Mouse (Mus musculus) ES-E14 (cell line): ENCODE measurements around the gene Fam243.

Experiments used
- ZC3H11A ChIP-seq: IDR thresholded peaks from 2 replicates; pipeline ENCODE4 v1.6.1; 2012; ENCODE audit warnings: low read depth, mild to moderate bottlenecking, inconsistent platforms, low read length, borderline replicate concordance
- ZNF384 ChIP-seq: IDR thresholded peaks from 2 replicates; pipeline ENCODE4 v1.6.1; 2012; ENCODE audit warnings: low read depth, low read length, inconsistent platforms

- TF ChIP-seq ZC3H11A (no peak), ZNF384 (no peak)
These were observed 44.2 kb upstream of the Fam243 start for GRCm38 (mm10) chr16:92365477-92365876.
